Mouse (Mus musculus) thymus, adult 2 months (tissue): ENCODE results near the gene Add3.

ENCODE experiments used
- CTCF ChIP-seq: fragments of 200-500 bp; IDR thresholded peaks from 2 replicates; pipeline ENCODE4 v1.5.1; 2012; ENCODE audit warnings: mild to moderate bottlenecking, control low read depth, low read length, moderate library complexity, borderline replicate concordance; ENCODE audit not compliant: control insufficient read depth, poor library complexity, insufficient read depth; ENCODE audit errors: extremely low read depth
- POLR2A ChIP-seq: fragments of 200-500 bp; IDR thresholded peaks from 2 replicates; pipeline ENCODE4 v1.6.1; 2012; ENCODE audit warnings: mild to moderate bottlenecking, low read length, control low read depth, moderate library complexity; ENCODE audit not compliant: control insufficient read depth, poor library complexity, insufficient read depth; ENCODE audit errors: extremely low read depth

- TF ChIP-seq POLR2A: no peak
- TF ChIP-seq CTCF: no peak
These were observed 48.0 kb upstream of the Add3 start for GRCm38 (mm10) chr19:53092251-53092650.
